Mouse (Mus musculus) gastrocnemius, postnatal 4 days (tissue): ENCODE results near the gene Gorasp2. TPM values are rescaled to one million over a fixed set of nuclear protein-coding genes. Genes with fewer than 3 reads are reported as not detected.

Experiments used
- DNase-seq, 2 experiments: peaks; one replicate each; pipeline ENCODE4 v3.0.0; 2021 to 2022; ENCODE audit warnings: low spot score in 2 of 2, mixed read lengths in 2 of 2
- total RNA-seq, 2 experiments: library from RNA; stranded (reverse); gene quantifications; 2 replicates each; pipeline ENCODE4 v1.2.3; 2021

Gorasp2 gene
- total RNA-seq, 2 experiments from 2014 or later, result 82.2 to 88.1 TPM

DNA sequence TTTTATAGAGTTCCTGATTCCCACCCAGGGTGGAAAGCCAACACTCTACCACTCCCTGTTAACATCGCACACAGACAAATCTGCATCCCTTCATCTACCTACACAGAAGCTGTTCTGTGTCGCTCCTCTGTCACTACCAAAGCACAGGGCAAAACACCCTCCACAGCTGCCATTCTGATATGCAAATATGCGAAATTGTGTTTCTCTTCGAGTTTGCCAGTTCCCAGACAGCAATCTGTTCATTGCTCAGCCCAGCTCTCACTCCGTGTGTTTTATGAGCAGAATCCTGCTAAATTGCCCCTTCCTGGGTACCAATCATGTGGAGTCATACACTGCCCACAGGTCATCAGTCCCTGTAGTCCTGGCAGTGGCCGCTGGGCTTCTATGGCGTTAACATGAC, 4.3 kb upstream of the Gorasp2 start:
- DNase-seq, result no peak

DNA sequence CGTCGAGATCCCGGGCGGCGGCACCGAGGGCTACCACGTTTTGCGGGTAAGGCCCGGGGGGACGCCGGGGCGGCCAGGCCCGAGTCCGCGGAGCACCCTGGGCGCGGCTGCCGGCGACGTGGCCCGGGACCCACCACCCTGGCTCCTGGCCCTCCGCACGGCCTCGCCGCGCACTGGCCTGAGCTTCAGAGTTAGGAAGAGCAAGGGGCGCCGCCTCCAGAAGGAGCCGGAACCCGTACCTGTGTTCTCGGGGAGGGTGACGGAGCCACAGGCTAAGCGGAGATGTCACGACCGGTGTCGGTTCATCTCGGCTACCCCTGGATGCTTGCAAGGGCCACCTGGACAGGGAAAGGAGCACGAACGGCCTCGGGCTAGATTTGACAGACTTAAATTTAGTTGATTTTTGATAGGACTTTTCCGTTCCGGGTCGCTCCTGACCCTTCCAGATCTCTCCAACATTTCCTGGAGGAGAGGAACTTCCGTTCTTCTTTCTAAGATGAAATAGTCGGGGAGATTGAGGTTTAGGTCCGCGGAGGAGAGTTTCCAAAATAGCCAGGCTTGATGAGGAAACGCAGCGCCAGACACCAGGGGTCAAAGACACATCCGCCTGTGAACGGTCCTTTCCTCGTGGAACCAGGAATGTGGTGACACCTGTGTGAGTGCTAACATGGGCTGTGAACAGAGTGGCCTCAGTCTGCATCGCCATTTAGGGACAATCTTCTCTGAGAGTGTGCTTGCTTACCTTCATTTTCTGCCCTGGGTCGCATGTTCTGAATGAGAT, 529 bp downstream of the Gorasp2 start, which contains the start of gene Gm26558:
TSS of gene Gm26558 (minus strand) at position 394 of the 781 bp plus-strand sequence.
- no peak for DNase-seq

DNA sequence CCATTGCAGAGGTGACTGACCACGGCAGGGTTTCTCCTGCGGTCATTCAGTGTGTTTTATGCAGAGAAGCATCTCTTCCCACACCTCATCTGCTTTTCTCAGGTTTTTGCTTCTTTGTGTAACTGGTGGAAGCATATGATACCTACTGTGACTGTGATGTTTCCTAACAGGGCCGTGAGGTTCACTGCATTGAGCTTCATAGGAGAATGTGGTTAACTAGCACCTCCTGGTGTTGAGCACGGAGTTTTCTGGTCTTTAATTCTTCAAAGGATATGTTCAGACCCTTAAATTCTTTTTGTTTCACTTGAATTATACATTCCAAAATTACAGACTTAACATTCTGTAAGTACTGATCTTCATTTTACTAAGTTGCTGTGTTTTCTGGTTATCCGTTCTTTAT, 2.4 kb downstream of the Gorasp2 start:
- DNase-seq, result no peak

DNA sequence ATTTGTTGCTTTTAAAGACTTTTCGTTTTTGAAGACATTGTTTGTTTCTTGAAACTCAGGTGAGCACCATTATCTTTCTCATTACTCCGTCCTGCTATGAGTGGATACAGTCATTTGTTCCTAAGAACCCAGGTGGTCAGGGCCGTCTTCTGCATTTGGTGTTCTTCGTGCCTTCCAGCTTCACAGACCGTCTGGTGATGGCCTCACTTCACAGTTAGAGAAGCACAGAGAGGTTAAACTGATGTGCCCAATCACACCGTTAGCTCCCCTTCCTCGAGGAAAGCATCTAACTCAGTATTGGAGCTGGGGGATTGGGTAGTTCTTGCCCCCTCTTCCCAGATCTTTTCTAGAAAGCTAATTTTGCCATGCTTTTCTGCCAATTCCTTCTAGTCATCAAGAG, 5.6 kb downstream of the Gorasp2 start:
- DNase-seq, result no peak

DNA sequence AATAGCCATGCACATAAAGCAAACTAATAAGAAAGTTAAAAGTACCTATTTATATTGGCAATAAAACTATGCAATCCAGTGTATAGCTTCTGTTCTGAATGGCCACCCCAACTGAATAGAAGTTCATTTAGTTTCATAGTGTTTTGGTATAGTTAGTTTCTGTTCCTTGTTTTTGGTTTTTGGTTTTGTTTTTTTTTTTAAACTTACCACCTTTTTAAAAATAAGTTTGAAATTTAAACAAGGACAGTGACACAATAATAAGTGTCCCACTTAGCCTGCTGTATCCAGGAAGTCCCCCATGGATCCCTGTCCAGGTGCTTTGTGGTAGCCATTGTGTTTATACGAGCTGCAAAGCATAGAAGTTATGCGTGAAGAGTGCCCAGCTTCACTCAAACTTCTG, 7.9 kb downstream of the Gorasp2 start:
- no peak for DNase-seq

DNA sequence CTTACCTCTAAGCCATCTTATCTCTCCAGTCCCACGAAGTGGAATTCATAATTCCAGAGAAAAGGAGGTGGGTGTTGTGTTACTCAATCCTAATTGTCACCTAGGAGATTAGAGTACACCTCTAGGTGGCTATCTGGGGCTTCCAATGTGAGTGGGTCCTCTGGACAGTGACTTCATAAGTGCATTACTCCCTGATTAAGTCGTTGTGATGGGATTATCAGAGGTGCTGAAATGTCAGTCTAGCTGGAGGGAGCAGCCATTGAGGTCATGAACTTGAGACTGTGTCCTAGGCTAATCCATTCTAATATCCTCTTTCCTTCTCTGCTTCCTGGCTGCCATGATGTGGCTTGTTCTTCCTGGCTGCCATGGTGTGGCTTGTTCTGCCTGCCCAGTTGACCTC, 8.5 kb downstream of the Gorasp2 start:
- DNase-seq, result no peak

DNA sequence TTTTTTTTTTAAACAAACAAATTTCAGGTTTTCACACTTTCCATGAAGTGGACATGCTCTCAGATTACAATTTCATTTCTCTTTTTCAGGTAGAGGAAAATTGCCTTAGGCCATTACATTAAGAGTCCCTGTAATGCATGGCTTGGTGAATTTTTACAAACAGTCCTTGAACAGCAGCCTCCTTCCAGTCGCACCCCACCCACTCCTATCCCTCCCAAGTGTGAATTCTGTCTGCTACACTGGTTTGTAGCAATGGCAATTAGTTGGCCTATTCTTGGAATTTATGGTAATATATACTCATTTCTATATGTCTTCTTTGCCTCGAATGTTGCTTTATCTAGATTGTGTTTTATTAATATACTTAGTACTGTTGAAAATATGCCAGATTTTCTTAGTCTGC, 11.1 kb downstream of the Gorasp2 start:
- DNase-seq, result no peak

DNA sequence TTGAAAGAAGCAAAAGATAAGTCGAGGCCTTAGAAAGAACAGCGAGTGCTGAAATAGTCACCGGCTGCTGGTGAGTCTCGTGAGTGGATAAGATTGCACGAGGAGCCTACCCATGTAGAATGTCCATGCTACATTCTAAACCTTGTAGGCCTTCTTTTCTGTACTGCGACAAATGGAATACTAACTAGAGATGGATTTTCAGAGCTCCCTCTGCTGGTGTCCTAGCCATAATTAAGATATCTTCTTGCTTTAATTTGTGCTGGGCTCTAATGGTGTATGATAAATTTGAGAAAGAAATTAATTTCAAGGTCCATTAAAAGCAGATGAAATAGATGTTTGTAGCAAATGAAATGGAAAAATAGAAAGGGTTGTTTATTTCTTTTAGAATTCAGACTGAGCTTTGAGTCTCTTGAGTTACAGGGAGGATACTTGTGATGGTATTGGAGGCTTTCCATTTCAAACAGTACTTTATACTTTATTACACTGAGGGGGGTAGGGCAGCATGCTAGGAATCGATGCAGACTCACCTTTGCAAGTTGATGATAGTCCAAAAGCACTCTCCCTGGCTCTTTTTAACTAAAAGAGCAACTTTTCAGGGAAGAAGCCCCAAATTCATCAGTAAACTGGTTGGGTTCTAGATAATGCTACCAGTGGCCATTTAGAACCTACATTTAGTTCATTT, 12.2 kb downstream of the Gorasp2 start:
- DNase-seq, result no peak

DNA sequence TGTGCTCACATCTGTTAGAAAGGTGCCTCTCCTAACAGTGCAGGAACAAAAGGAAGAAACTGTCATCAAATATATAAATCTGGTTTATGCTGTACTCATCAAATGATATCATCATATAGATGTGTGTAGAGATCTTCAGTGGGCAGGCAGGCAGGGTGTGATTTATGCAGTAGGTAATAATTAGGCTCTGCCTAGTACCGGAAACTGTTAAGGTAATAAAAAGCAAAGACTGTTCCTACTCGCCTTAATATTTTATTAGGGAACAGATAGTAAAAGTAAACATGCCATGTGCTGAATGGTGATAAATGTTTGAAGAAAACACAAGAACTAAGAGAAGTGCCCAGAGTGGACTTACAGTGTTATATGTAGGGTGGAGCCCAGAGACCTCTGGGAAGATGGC, 20.9 kb downstream of the Gorasp2 start:
- no peak for DNase-seq

DNA sequence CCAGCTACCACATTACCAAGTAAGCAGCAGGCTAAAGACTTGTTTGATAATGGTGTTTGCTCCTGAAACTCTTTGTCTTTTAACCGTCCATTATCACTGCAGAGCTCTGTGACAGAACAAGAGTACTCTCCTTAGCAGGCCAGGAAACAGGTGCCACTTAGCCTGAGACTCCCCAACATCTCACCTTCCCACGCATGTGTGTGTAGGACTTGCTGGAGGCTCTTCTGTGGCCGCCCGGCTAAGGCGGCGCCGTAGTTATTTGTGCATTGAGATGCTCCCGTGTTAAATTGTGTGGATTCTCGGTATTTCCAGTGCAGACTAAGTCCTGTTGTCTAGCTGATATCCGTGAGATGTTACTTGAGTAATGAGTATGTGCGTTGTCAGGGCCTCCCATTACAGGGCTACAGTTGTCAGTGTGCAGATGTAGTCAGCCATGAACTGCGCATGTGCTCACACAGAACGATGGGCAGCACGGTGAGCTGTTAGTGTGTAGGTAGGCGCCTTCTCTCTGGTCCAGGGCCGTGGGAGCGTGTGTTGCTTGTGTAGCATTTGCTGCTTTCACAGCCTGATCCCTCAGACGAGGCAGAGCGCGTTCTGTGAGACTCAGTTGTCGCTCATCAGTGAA, 27.2 kb downstream of the Gorasp2 start:
- DNase-seq, result no peak

DNA sequence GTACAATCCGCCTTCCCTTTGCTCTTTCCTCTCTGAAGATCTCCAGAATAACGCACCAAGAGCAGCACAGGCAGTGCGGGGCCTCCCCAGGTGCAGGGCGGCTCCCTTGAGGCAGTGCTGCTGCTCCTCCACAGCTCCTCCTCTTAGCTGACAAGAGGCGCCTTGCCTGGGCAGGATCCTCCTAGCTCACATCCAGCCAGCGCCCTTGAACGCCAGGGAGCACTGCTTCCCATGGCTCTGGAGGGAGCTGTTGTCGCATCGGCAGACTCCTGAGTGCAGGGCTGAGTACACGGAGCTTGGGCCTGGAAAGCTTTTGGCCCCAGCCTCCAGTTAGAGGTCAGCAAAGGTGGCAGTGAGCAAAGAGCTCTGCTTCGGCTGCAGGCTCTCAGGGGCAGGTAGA, 28.8 kb downstream of the Gorasp2 start:
- no peak for DNase-seq

DNA sequence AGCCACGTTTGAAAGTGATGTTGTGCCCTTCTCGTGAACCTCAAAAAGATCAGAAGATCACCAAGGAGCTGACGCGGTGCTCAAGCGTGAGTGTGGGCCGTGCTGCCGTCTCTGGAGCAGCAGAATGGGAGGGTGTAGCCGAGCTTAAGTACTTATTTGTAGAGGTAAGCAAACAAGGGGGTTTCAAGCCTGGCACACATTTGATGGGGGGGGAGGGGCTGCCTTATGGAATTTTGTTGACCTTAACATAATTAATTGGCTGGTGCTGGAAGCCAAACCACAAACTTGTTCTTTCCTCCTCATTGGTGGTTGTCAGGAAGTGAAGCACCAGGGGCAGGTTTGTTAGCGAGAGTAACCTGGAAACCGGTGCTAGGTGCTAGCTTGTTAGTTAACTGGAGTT, 34.3 kb downstream of the Gorasp2 start:
- no peak for DNase-seq

DNA sequence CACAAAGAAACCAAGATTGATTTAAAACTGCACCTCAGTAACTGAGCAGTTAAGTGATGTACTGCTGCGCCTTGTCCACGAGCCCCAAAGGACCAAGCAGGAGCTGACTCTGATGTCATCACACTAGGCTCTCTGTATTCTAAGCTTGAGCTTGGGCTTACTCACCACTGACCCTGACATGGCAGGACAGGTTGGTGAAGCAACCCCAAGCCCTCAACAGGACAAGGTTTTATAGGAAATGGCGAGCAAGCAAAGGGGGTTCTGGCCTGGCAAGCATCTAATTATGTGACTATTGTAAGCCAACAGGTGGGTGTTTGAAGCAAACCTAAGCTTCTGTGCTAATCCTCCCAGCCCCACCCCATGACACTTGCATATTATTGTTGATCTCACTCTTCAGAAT, 39.5 kb downstream of the Gorasp2 start:
- no peak for DNase-seq

DNA sequence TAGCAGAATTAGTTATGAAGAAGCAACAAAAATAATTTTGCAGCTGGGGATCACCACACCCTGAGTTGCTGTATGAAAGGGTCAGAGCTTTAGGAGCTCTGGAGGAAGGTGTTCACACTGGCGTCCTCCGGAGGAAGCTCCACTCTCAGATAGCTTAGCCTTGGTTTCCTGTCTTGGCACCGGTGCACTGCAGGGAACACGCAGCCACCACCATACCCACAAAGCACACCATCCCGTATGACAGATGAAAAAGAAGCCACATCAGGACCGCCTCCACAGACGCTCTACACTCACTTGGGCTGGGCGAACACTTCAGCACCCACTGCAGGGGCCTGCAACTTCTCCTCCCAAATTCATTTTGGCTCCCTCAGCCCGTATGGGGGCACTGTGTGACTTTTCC, 40.2 kb downstream of the Gorasp2 start:
- DNase-seq, result no peak

DNA sequence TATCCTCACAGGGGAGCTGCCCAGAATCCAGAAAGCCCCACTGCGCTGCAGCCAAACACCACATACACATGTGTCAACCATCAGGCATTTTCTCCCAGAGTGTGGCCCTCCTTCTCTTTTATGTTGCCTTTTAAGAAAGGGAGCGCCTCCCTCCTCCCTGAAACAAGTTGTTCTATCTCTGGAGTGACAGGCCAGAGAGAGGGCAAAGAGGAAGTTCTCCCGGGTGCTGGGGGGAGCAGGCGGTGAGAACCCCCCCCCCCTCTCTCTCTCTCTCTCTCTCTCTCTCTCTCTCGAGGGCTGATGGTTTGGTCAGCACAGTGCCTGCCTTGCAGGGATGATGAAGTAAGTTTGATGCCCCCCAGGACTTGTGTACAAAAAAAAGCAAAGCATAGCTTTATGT, 41.0 kb downstream of the Gorasp2 start:
- no peak for DNase-seq

DNA sequence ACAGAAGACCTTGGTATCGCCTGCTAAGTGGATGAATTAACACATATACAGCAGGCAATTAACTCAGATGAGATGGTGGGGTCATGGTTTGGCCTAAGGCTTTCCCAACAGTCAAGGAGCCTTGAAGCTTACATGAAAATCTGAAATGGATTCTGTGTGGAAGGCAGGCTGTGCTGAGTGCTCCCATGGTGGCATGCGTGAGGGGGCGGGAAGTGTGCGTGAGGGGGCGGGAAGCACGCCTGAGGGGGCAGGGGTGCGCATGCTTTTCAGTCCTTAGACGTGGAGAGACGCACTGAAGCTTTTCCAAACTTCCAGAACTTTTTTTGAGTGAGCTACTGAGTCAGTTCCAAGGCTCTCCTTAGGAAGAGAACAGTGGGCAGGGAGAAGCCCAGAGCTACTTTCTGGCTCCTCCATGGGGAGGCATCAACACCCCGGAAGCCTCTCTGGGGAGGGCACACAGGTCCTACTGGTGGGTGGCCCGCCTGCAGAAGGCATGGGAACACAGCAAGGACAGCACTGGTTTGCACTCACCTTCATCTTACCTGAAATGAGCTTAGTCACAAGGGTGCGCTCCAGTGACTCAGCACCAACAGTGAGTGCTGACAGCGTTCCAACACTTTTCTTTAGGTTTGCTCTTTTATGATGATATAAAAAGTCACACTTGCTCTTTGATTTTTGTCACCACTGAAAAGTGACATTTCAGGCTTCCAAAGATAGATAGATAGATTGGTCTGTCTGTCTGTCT, 47.8 kb downstream of the Gorasp2 start:
- DNase-seq, result no peak

DNA sequence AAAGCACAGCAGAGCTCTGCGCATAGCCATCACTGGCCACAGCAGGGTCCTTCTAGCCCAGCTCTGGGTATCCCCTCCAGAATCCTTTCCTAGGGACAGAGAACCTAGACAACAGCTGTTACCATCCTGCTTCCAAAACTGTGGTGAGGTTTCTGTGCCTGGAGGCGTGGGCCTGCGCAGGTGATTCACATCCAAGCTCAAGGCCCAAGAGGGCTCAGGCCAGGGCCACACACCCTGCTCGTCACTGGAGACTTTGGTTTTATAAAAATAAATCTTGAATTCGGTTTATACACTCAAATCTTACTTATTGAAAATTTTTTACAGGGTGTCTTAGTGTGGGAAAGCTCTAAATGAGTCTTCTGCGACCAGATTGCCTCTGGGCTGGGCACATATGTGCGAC, 48.9 kb downstream of the Gorasp2 start:
- DNase-seq, result no peak

DNA sequence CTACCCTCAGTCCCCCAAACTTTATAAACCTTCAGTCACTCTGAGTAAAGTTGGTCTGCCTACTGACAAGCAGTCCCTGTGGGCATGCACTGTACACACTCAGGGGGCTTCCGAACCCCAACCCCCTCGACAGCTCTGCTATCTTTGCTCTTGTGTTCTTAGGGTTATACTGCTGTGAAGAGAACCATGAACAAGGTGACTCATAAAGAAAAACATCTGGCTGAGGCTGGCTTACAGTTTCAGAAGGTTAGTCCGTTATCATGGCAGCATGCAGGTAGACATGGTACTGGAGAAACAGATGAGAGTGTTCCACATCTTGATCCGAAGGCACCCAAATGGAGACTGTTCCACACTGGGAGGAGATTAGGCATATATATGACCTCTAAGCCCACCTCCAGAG, 49.5 kb downstream of the Gorasp2 start:
- no peak for DNase-seq

DNA sequence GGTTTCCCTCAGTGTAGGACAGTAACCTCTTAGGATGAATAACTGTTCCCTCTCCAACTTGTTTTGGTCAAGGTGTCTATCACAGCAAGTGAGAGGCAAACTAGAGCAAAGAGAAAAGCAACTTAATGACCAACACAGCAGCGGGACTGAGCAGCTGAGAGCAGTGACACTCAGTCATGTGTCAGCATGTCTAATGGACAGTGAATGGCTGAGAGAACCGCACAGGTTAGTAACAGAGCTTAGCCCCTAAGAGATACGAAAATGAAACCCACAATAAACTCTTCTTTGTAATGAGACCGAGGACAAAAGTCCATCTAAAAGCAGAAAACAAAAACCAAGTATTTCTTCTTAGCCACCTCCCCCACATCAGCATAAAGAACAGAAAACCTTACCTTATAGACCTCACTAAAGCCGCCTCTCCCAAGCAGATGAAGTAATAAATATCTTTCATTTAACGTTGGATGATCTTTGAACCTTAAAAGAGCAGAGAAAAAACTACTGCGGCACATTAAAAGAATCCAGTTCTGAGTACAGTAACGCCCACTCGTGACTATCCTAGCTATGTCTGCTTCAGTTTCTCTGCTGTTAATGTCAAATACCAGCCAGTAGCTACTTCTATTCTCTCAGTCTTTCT, 62.4 kb downstream of the Gorasp2 start:
- DNase-seq, result no peak

DNA sequence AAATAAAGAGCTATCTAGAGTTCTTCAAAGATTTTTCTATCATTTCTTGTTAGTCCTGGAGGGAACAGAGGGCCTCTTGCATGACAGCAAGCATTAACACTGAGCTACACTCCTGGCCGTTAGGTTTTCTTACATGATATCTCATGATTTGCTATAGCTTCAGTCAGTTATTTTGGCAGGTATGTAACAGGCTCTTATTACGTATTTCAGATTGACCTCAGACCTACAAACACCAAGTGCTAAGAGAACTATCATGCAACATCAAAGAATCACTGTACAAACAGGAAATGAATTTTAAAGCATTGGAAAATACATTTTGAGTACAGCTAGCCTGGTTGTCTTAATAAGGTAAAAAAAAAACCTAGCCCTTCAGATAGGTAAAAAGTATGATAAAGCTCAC, 65.7 kb downstream of the Gorasp2 start:
- no peak for DNase-seq

DNA sequence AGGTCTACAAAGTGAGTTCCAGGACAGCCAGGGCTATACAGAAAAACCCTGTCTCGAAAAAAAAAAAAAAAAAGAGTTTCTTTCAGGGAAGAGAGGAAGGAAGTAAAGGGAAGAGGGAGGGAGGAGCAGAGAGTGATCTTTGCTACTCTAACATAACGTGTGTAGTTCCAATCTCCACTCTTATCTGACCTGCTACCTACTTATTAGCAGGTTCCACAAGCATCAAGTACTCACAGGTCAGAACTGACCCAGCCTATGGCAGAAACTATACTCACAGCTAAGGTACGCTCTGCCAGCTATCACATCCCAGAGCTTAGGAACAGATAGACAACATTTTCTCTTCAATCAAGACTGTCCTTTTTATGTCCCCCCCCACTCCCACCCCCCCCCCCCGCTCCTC, 74.2 kb downstream of the Gorasp2 start:
- no peak for DNase-seq
